Mouse (Mus musculus) intestine, postnatal 0 days (tissue): ENCODE results near the gene Pawr. TPM values are rescaled to one million over a fixed set of nuclear protein-coding genes. Genes with fewer than 3 reads are reported as not detected.

ENCODE experiments used
- ATAC-seq: fragments of 200-750 bp; cut with Nextera tagmentation; 2 replicates; pipeline ENCODE4 v1.8.0; 2017; ENCODE audit warnings: mild to moderate bottlenecking, moderate TSS enrichment, moderate library complexity
- H3K27ac ChIP-seq: fragments of 300-500 bp; sonication (generic); 2 replicates; pipeline ENCODE4 v1.5.1; 2014; ENCODE audit warnings: mild to moderate bottlenecking, low read depth, low read length, moderate library complexity
- H3K27me3 ChIP-seq: fragments of 300-500 bp; sonication (generic); replicated peaks from 2 replicates; pipeline ENCODE4 v1.6.1; 2014; ENCODE audit warnings: low read length, mixed read lengths; ENCODE audit not compliant: control insufficient read depth, insufficient read depth
- H3K36me3 ChIP-seq: fragments of 300-500 bp; sonication (generic); 2 replicates; pipeline ENCODE4 v1.6.1; 2014; ENCODE audit warnings: mild to moderate bottlenecking, moderate library complexity; ENCODE audit not compliant: control insufficient read depth, insufficient read depth
- H3K4me1 ChIP-seq: fragments of 300-500 bp; sonication (generic); replicated peaks from 2 replicates; pipeline ENCODE4 v1.6.1; 2014; ENCODE audit warnings: antibody characterized with exemption, low read length, mixed read lengths; ENCODE audit not compliant: control insufficient read depth, insufficient read depth
- H3K4me2 ChIP-seq: fragments of 300-500 bp; sonication (generic); replicated peaks from 2 replicates; pipeline ENCODE4 v1.6.1; 2014; ENCODE audit warnings: low read depth, mild to moderate bottlenecking, moderate library complexity
- H3K4me3 ChIP-seq: fragments of 300-500 bp; sonication (generic); 2 replicates; pipeline ENCODE4 v1.5.1; 2014; ENCODE audit warnings: low read depth, low read length
- H3K9ac ChIP-seq: fragments of 300-500 bp; sonication (generic); 2 replicates; pipeline ENCODE4 v1.6.1; 2014; ENCODE audit warnings: mild to moderate bottlenecking, low read depth, low read length
- H3K9me3 ChIP-seq: fragments of 300-500 bp; sonication (generic); 2 replicates; pipeline ENCODE4 v1.6.1; 2016; ENCODE audit warnings: mixed run types; ENCODE audit not compliant: control insufficient read depth
- CTCF ChIP-seq: sonication (generic); IDR thresholded peaks from 2 replicates; pipeline ENCODE4 v1.5.1; 2016; ENCODE audit warnings: low read depth, mild to moderate bottlenecking, control low read depth, antibody characterized with exemption, moderate library complexity
- WGBS: fragments of 180-500 bp; shearing (Covaris S2); extraction: QIAGEN DNeasy Blood & Tissue Kit; methylation state at CpG from one replicate; pipeline ENCODE4 v1.1.7; 2014; 5-methylcytosine and 5-hydroxymethylcytosine counted together
- polyA plus RNA-seq: library from polyadenylated mRNA; unstranded; fragments of >200 nt; fragmentation: Nextera tagmentation; extraction: Ambion mirVana; gene quantifications from 2 replicates; pipeline ENCODE4 v1.2.1, GENCODE M21; 2015

Pawr gene
- polyA plus RNA-seq, 1 experiment from 2014 or later = 12.3 TPM

DNA sequence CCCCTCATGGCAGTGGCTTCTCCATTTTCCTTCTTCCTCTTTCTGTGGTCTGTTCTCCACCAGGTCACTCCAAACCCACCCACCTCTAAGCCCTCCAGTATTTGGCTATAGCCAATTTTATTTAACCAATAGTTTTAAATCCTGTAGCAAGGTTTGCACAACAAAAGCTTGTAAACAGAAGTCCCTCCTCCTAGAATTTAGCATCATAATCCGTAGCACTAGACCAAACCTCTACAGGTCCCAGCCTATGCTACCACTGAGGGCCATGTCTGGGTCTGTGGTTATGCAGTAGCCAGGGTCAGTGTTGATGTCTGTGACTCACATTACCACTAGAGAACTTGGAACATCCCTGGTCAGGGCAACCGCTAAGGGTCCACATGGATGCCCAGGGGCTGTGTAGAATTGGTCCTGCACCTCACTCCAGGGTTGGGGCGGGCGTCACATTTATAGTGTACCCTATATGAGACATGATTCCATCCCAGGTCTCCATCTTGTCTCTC, 71.5 kb downstream of the Pawr start:
- 99% methylated on average over 4 of the region's 4 CpGs for WGBS
- H3K4me1 ChIP-seq = 0 out of 2 replicates have a peak, but pooled peaks cover 9% of the 10 kb centered on the region
- no peaks in the 10 kb centered on the region for H3K9me3 ChIP-seq
- no peak for TF ChIP-seq CTCF
- no peak overlapping the region for H3K4me3 ChIP-seq
- H3K27me3 ChIP-seq = no peaks in the 10 kb centered on the region
- no peaks in the 10 kb centered on the region for H3K36me3 ChIP-seq
- peak overlapping the region; percentile 24; the same call in 1 of the 2 replicates for H3K4me2 ChIP-seq
- no peak overlapping the region for H3K9ac ChIP-seq
- ATAC-seq = no peak
- H3K27ac ChIP-seq = no peak overlapping the region

DNA sequence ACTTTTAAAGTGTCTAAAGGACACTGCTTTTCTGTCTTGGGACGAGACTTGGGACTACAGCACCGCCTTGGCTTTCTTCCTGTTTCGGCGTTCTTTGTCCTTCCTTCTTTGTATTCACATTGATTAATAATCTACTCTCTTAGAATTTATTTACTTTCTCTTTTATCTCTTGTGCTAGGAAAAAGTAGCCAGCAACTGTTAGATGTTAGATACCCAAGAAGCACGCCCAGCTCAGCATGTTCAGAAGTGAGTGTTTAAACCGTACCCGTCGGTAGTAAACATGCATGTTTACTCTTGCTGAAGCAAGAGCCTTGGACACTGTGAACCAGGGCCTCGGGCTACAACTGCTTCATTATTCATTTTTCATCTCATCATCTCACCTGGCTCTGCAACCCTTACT, 72.2 kb downstream of the Pawr start:
- no peaks in the 10 kb centered on the region for H3K9me3 ChIP-seq
- TF ChIP-seq CTCF = no peak
- H3K27ac ChIP-seq = no peak overlapping the region
- no peak for ATAC-seq
- 0 out of 2 replicates have a peak, but pooled peaks cover 9% of the 10 kb centered on the region for H3K4me1 ChIP-seq
- 31% methylated on average over 9 of the region's 9 CpGs for WGBS
- no peak overlapping the region for H3K4me3 ChIP-seq
- no peaks in the 10 kb centered on the region for H3K27me3 ChIP-seq
- H3K36me3 ChIP-seq = no peaks in the 10 kb centered on the region
- peak overlapping the region; percentile 24; the same call in 1 of the 2 replicates for H3K4me2 ChIP-seq
- H3K9ac ChIP-seq = no peak overlapping the region

GRCm38 (mm10) chr10:108405076-108405475, 73.2 kb downstream of the Pawr start:
- Histone ChIP-seq H3K4me3 (no peak overlapping the region), H3K27me3 (no peaks in the 10 kb centered on the region), H3K36me3 (peaks cover 5% of the 10 kb centered on the region; the same call in 1 of the 2 replicates), H3K27ac (no peak overlapping the region), H3K9me3 (no peaks in the 10 kb centered on the region), H3K9ac (no peak overlapping the region), H3K4me1 (0 out of 2 replicates have a peak, but pooled peaks cover 9% of the 10 kb centered on the region), H3K4me2 (no peak overlapping the region)
- TF ChIP-seq CTCF = no peak
- ATAC-seq = no peak
- WGBS = 57% methylated on average over 8 of the region's 8 CpGs

DNA sequence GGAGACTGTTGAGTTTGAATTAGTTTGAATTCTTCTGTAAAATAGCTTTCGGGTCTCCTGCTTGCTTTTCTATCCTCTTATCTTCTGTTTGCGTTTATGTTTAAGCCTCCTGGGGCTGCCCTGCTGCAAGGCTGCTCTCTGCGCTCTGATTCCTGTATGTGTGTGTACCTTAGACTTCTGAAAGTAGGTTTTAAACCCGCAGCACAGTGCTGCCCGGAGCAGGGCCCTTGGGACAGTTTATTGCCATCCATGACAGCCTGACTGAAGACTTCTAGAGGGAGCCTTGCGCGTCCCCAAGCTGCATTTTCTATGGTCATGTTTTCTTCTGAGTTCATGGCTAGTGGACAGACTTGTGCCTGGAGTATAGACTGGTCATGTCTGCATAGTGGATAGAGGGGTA, 74.0 kb downstream of the Pawr start:
- Histone ChIP-seq H3K9me3 (no peaks in the 10 kb centered on the region), H3K9ac (no peak overlapping the region), H3K4me1 (0 out of 2 replicates have a peak, but pooled peaks cover 9% of the 10 kb centered on the region), H3K27ac (no peak overlapping the region), H3K36me3 (peaks cover 5% of the 10 kb centered on the region; the same call in 1 of the 2 replicates), H3K4me3 (no peak overlapping the region), H3K27me3 (no peaks in the 10 kb centered on the region), H3K4me2 (no peak overlapping the region)
- no peak for TF ChIP-seq CTCF
- no peak for ATAC-seq
- 26% methylated on average over 7 of the region's 7 CpGs for WGBS

DNA sequence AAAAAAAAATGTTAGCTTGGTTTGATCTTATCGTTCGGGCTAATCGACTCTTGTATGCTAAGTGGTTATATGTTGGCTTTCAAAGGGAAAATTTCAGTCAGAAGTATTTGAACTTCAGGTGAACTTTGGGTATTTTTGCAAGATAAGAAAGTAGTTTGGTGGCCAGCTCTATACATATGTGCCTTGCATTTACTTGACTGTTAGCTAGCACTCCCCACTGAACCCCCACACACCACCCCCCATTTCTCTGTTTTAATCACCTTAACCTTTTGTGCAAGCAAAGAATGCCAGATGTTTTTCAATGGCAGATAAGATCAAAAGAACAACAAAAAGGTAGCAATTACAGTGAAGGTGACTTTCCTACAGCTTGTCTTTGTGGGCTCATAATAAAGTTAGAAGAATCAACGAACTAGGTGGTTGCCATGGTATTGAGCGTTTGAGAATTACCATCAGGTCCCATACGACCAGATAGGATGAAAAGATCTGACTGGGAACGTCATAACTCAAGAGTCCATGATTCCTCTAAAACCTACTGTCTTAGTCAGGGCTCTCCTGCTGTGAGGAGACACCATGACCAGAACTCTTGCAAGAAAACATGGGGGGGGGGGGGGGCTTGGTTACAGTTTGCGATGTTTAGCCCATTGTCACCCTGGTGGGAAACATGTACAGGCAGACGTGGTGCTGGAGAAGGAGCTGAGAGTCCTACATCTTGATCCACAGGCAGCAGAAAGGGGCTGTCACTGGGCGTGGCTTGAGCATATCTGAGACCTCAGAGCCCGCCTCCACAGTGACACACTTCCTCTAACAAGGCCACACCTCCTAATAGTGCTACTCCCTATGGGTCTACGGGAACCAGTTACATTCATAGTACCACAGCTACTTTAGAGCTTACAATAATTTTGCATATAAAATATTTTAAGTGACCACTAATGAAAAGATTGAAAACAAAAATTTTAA, 75.2 kb downstream of the Pawr start:
- 0 out of 2 replicates have a peak, but pooled peaks have one; percentile 46 for ATAC-seq
- Histone ChIP-seq H3K36me3 (peaks cover 5% of the 10 kb centered on the region), H3K9me3 (no peaks in the 10 kb centered on the region), H3K4me2 (no peak overlapping the region), H3K27me3 (no peaks in the 10 kb centered on the region), H3K4me3 (no peak overlapping the region), H3K9ac (no peak overlapping the region), H3K27ac (no peak overlapping the region), H3K4me1 (0 out of 2 replicates have a peak, but pooled peaks cover 9% of the 10 kb centered on the region)
- 70% methylated on average over 12 of the region's 12 CpGs for WGBS
- TF ChIP-seq CTCF = no peak

DNA sequence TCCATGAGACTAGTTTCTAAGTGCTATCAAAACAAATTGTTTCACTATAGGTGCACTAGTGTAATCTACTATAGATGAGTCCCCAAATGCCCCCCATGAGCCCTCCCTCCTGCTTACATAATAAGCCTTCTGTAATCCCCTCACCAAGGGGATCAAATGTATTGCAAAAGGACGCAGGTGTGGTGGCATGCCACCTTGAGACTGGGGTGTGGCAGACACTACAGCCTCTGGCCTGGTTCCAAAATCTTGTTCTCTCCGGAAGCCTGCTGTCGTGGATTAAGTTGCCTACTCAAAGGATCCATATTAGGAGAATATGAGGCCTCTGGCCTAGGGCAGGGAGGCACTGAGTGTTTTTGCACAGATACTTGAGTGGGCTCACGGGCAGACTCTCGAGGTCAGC, 76.1 kb downstream of the Pawr start:
- no peak overlapping the region for H3K4me3 ChIP-seq
- WGBS = 24% methylated on average over 5 of the region's 5 CpGs
- 0 out of 2 replicates have a peak overlapping the region, but pooled peaks have one; percentile 4 for H3K27ac ChIP-seq
- H3K4me2 ChIP-seq = peak overlapping the region; percentile 21; the same call in 1 of the 2 replicates
- peaks cover 5% of the 10 kb centered on the region for H3K36me3 ChIP-seq
- peak; percentile 71 for ATAC-seq
- no peaks in the 10 kb centered on the region for H3K9me3 ChIP-seq
- TF ChIP-seq CTCF = no peak
- H3K9ac ChIP-seq = no peak overlapping the region
- 0 out of 2 replicates have a peak, but pooled peaks cover 9% of the 10 kb centered on the region for H3K4me1 ChIP-seq
- no peaks in the 10 kb centered on the region for H3K27me3 ChIP-seq
